8 mouse cellular contexts compared by ENCODE assay signal in genomic region chr12:74316989-74317759, GRCm38 (mm10). TPM values are rescaled to one million over a fixed set of nuclear protein-coding genes. Genes with fewer than 3 reads are reported as not detected.
DNase-seq lines count a peak whose midpoint lies in the region; ATAC-seq lines count a peak whose summit lies in the region.

No protein-coding gene starts in this region.

- ATAC-seq in lung, embryonic 16.5 days (ENCODE audit: low read depth) = peak; percentile 89

- 18% methylated on average over 15 of the region's 15 CpGs for WGBS in hindbrain, embryonic 10.5 days
- 8% methylated on average over 15 of the region's 15 CpGs for WGBS in lung, embryonic 16.5 days

- peak overlapping the region; percentile 72 for H3K9ac ChIP-seq in lung, embryonic 16.5 days (ENCODE audit: low read length)

- H3K4me3 ChIP-seq in hindbrain, embryonic 10.5 days = peak overlapping the region; percentile 55
- peak overlapping the region; percentile 62 for H3K4me3 ChIP-seq in lung, embryonic 16.5 days (ENCODE audit: low read length)

- H3K36me3 ChIP-seq in hindbrain, embryonic 10.5 days = no peaks in the 10 kb centered on the region
- no peaks in the 10 kb centered on the region for H3K36me3 ChIP-seq in lung, embryonic 16.5 days (ENCODE audit: control insufficient read depth, insufficient read depth, low read length)

- no peaks in the 10 kb centered on the region for H3K27me3 ChIP-seq in hindbrain, embryonic 10.5 days (ENCODE audit: insufficient read depth, poor library complexity, severe bottlenecking)
- H3K27me3 ChIP-seq in lung, embryonic 16.5 days (ENCODE audit: control insufficient read depth, insufficient read depth, low read depth, low read length) = no peaks in the 10 kb centered on the region

- H3K4me2 ChIP-seq in lung, embryonic 16.5 days (ENCODE audit: low read depth, low read length) = peak overlapping the region; percentile 74

- peak overlapping the region; percentile 90 for H3K27ac ChIP-seq in hindbrain, embryonic 10.5 days
- peak overlapping the region; percentile 81 for H3K27ac ChIP-seq in lung, embryonic 16.5 days (ENCODE audit: low read length)

- peaks cover 11% of the 10 kb centered on the region for H3K4me1 ChIP-seq in hindbrain, embryonic 10.5 days (replicated peaks)
- peaks cover 3% of the 10 kb centered on the region; the same call in 1 of the 2 replicates for H3K4me1 ChIP-seq in lung, embryonic 16.5 days (replicated peaks; ENCODE audit: control insufficient read depth, insufficient read depth, low read length)

- DNase-seq in MN1 (ENCODE audit: low spot score) = peak; percentile 28
- peak; percentile 86 to 89 for DNase-seq in cerebellum, adult 18-20 months
- DNase-seq in forelimb bud, embryonic 11.5 days (ENCODE audit: low read depth, low spot score) = peak; percentile 89
- DNase-seq in hindbrain, embryonic 10.5 days (ENCODE audit: low spot score) = peak; percentile 83
- DNase-seq in layer of hippocampus, postnatal 10 days (ENCODE audit: low spot score in 2 of 2) = peak; percentile 81 to 84
- DNase-seq in ovary, postnatal 36 days (ENCODE audit: low spot score) = peak; percentile 72
- DNase-seq in urinary bladder, postnatal 25 days (ENCODE audit: low spot score) = peak; percentile 66

- H3K9me3 ChIP-seq in hindbrain, embryonic 10.5 days = no peaks in the 10 kb centered on the region
- no peaks in the 10 kb centered on the region for H3K9me3 ChIP-seq in lung, embryonic 16.5 days (ENCODE audit: control insufficient read depth, low read length)

RNA-seq across cellular contexts. Expression of gene Gm11042, which starts 1.0 kb away (rescaled TPM):
- polyA plus RNA-seq in hindbrain, embryonic 10.5 days (2016; fragmentation: Nextera tagmentation; extraction: Ambion mirVana) = not detected in 2 replicates
- total RNA-seq in layer of hippocampus, postnatal 10 days (2021) = not detected
- polyA plus RNA-seq in lung, embryonic 16.5 days (2015; fragmentation: Nextera tagmentation; extraction: Ambion mirVana) = not detected in 2 replicates

Comparison
In these comparisons a context has a peak if more than half of its experiments do, and no peak if none do; other contexts are left out.
1. Peak in every context shown above with its lines: DNase-seq, ATAC-seq, H3K4me3 ChIP-seq and H3K27ac ChIP-seq.
2. DNase-seq: peak in every context shown above with its lines; median percentile 89 in forelimb bud, embryonic 11.5 days; 88 in cerebellum, adult 18-20 months; 83 in hindbrain, embryonic 10.5 days; 82 in layer of hippocampus, postnatal 10 days; 72 in ovary, postnatal 36 days; 66 in urinary bladder, postnatal 25 days; 28 in MN1.